Mouse (Mus musculus) ES-E14 (cell line): ENCODE measurements at regions not wholly inside any gene's neighbourhood (a gene's known extent, or its start where the extent isn't known, plus 50 kb on each side); places are given as distances from the start of the nearest gene placed in this dataset.

Source experiments
- DNase-seq: peaks from one replicate; pipeline ENCODE4 v3.0.0-alpha.2; 2013; ENCODE audit warnings: low read depth, low spot score
- H3K27ac ChIP-seq: 2 replicates; pipeline ENCODE4 v1.5.1; 2012; ENCODE audit warnings: low read depth, mild to moderate bottlenecking, low read length, moderate library complexity, mixed read lengths; ENCODE audit not compliant: poor library complexity, insufficient read depth, severe bottlenecking
- H3K36me3 ChIP-seq: 2 replicates; pipeline ENCODE4 v1.6.1; 2012; ENCODE audit warnings: mild to moderate bottlenecking, low read length, moderate library complexity, mixed read lengths; ENCODE audit not compliant: control insufficient read depth, poor library complexity, insufficient read depth, severe bottlenecking
- H3K4me1 ChIP-seq, 2 experiments: fragments of 150-350 bp in 1 of 2; sonication (generic) in 1 of 2; 2 replicates each; pipeline ENCODE4 v1.6.1; 2012; ENCODE audit warnings: low read length in 2 of 2, mild to moderate bottlenecking in 1 of 2, mixed read lengths in 1 of 2; ENCODE audit not compliant: control insufficient read depth in 2 of 2, insufficient read depth in 2 of 2, poor library complexity in 1 of 2
- H3K4me3 ChIP-seq, 2 experiments: fragments of 150-350 bp in 1 of 2; sonication (generic) in 1 of 2; 2 replicates each; pipeline ENCODE4 v1.5.1; 2012; ENCODE audit warnings: low read length in 2 of 2, low read depth in 1 of 2, mild to moderate bottlenecking in 1 of 2, mixed read lengths in 1 of 2; ENCODE audit not compliant: insufficient read depth in 1 of 2, poor library complexity in 1 of 2, severe bottlenecking in 1 of 2
- H3K9ac ChIP-seq: 2 replicates; pipeline ENCODE4 v1.6.1; 2012; ENCODE audit warnings: low read depth, mild to moderate bottlenecking, low read length, mixed read lengths; ENCODE audit not compliant: poor library complexity, insufficient read depth, severe bottlenecking
- H3K9me3 ChIP-seq: fragments of 150-350 bp; sonication (generic); 2 replicates; pipeline ENCODE4 v1.6.1; 2012; ENCODE audit warnings: low read depth, mild to moderate bottlenecking, low read length; ENCODE audit not compliant: control insufficient read depth, insufficient read depth
- CHD2 ChIP-seq: IDR thresholded peaks from 2 replicates; pipeline ENCODE4 v1.6.1; 2014; ENCODE audit warnings: mild to moderate bottlenecking, low read depth, low read length, inconsistent platforms
- HCFC1 ChIP-seq: IDR thresholded peaks from 2 replicates; pipeline ENCODE4 v1.6.1; 2012; ENCODE audit warnings: low read length, inconsistent platforms, borderline replicate concordance; ENCODE audit not compliant: insufficient read depth
- MAFK ChIP-seq: IDR thresholded peaks from 2 replicates; pipeline ENCODE4 v1.6.1; 2014; ENCODE audit warnings: mild to moderate bottlenecking, low read depth, low read length, inconsistent platforms; ENCODE audit not compliant: insufficient read depth
- ZC3H11A ChIP-seq: IDR thresholded peaks from 2 replicates; pipeline ENCODE4 v1.6.1; 2012; ENCODE audit warnings: low read depth, mild to moderate bottlenecking, inconsistent platforms, low read length, borderline replicate concordance
- ZNF384 ChIP-seq: IDR thresholded peaks from 2 replicates; pipeline ENCODE4 v1.6.1; 2012; ENCODE audit warnings: low read depth, low read length, inconsistent platforms
- in situ Hi-C, 2 experiments: fragments of 600-800 bp; cut with MboI; formaldehyde crosslinking; loops; one replicate each; pipeline ENCODE4 v1.15.1; 2025; ENCODE audit warnings: low sequenced_read_pairs in 2 of 2, inconsistent platforms in 1 of 2; ENCODE audit not compliant: unreplicated experiment in 2 of 2

DNA sequence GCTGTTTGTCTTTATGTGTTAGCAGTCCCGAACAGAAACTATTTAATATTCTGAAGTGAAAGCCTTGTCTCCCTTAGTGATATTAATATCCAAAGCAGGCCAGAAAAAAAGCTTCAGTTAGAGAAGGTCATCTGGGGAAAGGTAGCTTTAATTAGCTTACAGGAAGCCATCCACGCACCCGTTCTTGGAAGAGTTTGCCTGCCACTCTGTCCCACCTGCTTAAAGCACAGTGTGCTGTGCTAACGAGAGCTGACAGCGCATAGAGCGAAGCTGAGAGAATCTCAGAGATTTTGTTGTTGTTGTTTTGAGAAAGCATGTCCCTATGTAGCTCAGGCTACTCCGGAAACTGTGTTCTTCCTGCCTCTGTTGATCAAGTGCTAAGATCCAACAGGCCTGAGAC is 357.7 kb upstream of the Got2 start:
- TF ChIP-seq HCFC1 (no peak), MAFK (no peak), ZC3H11A (no peak), CHD2 (no peak), ZNF384 (no peak)
- no peak overlapping the region for H3K27ac ChIP-seq
- DNase-seq = no peak
- no peaks in the 10 kb centered on the region for H3K36me3 ChIP-seq
- H3K9me3 ChIP-seq = no peaks in the 10 kb centered on the region
- H3K9ac ChIP-seq = no peak overlapping the region
- in situ Hi-C loops = no loop called here
- no peak overlapping the region for H3K4me3 ChIP-seq
- H3K4me1 ChIP-seq = no peaks in the 10 kb centered on the region

- H3K27ac ChIP-seq = no peak overlapping the region
- TF ChIP-seq CHD2 (no peak), ZNF384 (no peak), HCFC1 (no peak), ZC3H11A (no peak), MAFK (no peak)
- H3K4me1 ChIP-seq = no peaks in the 10 kb centered on the region
- H3K9ac ChIP-seq = no peak overlapping the region
- H3K36me3 ChIP-seq = no peaks in the 10 kb centered on the region
- H3K4me3 ChIP-seq = no peak overlapping the region
- no peak for DNase-seq
- no peaks in the 10 kb centered on the region for H3K9me3 ChIP-seq
- in situ Hi-C loops = no loop called here
These were observed 356.3 kb upstream of the Got2 start for GRCm38 (mm10) chr8:96244549-96245152.

- H3K27ac ChIP-seq = no peak overlapping the region
- no peaks in the 10 kb centered on the region for H3K9me3 ChIP-seq
- H3K4me1 ChIP-seq = no peaks in the 10 kb centered on the region; a peak in 1 of 4 replicates
- TF ChIP-seq CHD2 = no peak
- TF ChIP-seq HCFC1 = no peak
- no peak for TF ChIP-seq ZC3H11A
- no peak for TF ChIP-seq ZNF384
- no peak for TF ChIP-seq MAFK
- in situ Hi-C loops = no loop called here
- no peak for DNase-seq
- no peaks in the 10 kb centered on the region for H3K36me3 ChIP-seq
- H3K9ac ChIP-seq = no peak overlapping the region
- no peak overlapping the region for H3K4me3 ChIP-seq
These were observed 350.1 kb upstream of the Got2 start for GRCm38 (mm10) chr8:96238406-96238805.

DNA sequence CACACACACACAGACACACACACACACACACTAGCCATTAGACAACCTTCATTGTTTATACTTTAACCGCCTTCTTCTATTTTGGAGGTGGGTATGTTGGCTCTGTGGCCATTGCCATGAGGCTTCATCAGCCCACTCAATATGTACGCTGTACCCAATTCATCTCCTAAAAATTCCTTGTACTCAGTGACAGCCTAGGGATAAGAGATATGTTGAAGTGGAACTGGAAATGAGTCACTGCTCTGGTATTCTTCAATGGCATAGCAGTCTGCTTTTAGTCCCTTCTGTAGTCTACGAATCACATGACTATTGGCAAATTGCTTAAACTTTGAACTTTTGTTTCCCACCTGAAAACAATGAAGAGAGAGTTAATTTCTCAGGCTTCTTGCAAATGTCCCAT is 349.6 kb upstream of the Got2 start:
- in situ Hi-C loops = no loop called here
- TF ChIP-seq ZC3H11A (no peak), CHD2 (no peak), ZNF384 (no peak), HCFC1 (no peak), MAFK (no peak)
- Histone ChIP-seq H3K9ac (no peak overlapping the region), H3K4me1 (no peaks in the 10 kb centered on the region; a peak in 1 of 4 replicates), H3K4me3 (no peak overlapping the region), H3K36me3 (no peaks in the 10 kb centered on the region), H3K9me3 (no peaks in the 10 kb centered on the region), H3K27ac (no peak overlapping the region)
- DNase-seq = no peak

DNA sequence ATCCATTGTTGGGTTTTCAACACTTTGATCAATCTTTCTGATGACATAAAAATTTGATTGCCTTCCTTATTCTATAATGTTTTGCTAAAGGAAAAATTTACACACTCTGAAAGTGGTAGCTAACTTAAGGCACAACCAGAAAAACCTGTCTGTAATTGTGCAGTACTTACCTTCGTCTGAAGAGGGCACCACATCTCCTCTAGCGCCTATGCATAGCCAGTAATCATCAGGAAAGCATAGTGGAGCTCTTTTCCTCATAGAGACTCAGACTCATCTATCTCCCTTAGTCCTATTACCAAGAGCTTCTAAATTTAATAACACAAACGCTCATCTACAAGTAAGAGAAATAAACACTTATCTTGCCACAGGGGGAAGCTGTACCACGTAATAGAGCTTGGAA is 342.1 kb upstream of the Got2 start:
- H3K4me3 ChIP-seq = no peak overlapping the region
- H3K4me1 ChIP-seq = no peaks in the 10 kb centered on the region
- in situ Hi-C loops = no loop called here
- TF ChIP-seq CHD2 (no peak), ZC3H11A (peak; percentile 50; the same call in 1 of the 2 replicates)
- no peaks in the 10 kb centered on the region for H3K36me3 ChIP-seq
- H3K9me3 ChIP-seq = no peaks in the 10 kb centered on the region
- H3K9ac ChIP-seq = no peak overlapping the region
- no peak overlapping the region for H3K27ac ChIP-seq
- DNase-seq = peak; percentile 51
